ENCODE assay signal across 10 mouse cellular contexts in the genomic region with DNA sequence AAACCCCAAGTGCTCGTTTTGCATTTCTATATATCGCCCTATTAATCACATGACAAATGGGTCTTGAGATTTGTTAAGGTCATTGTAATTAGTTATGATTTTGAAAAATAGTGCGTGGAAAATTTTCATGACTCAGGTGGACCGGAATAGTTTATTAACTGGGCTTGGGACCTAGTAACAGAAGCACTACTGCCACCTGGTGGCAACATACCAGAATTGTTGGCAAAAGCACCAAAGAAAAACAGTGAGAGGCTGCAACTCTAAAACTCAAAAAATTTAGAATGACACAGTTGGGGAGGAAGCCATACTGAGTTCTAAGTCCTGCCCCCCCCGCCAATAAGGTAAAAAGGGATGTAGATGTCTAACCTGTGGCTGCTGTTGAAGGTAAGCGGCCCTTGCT. TPM values are rescaled to one million over a fixed set of nuclear protein-coding genes. Genes with fewer than 3 reads are reported as not detected.
DNase-seq lines count a peak whose midpoint lies in the region; ATAC-seq and TF ChIP-seq lines count a peak whose summit lies in the region.
"Had no signal": no experiment of that assay in that cellular context is flagged by ENCODE, and none has a peak within 500 bp of the region (broad histone marks: within the 10 kb centered on the region; RNA-seq: fewer than 3 reads in every experiment).

No protein-coding gene starts in this region.

- no peak for ATAC-seq in liver, embryonic 11.5 days (replicated peaks; ENCODE audit: low FRiP score)
- ATAC-seq in lung, embryonic 14.5 days (ENCODE audit: insufficient read depth): no peak
- ATAC-seq in forebrain, embryonic 15.5 days (replicated peaks): no peak

- no peak overlapping the region for H3K4me3 ChIP-seq in liver, adult 2 months (ENCODE audit: insufficient read depth, low read depth, low read length)
- no peak overlapping the region for H3K4me3 ChIP-seq in liver, embryonic 11.5 days (ENCODE audit: low read depth, low read length)
- H3K4me3 ChIP-seq in lung, embryonic 14.5 days (ENCODE audit: low read depth, low read length): no peak overlapping the region
- H3K4me3 ChIP-seq in forebrain, embryonic 15.5 days: no peak overlapping the region

- H3K9me3 ChIP-seq in liver, embryonic 11.5 days (ENCODE audit: control insufficient read depth, low read length): no peaks in the 10 kb centered on the region
- no peaks in the 10 kb centered on the region for H3K9me3 ChIP-seq in lung, embryonic 14.5 days (ENCODE audit: low read depth, low read length)
- no peaks in the 10 kb centered on the region for H3K9me3 ChIP-seq in forebrain, embryonic 15.5 days

- H3K4me2 ChIP-seq in liver, embryonic 11.5 days: no peak overlapping the region
- no peak overlapping the region for H3K4me2 ChIP-seq in lung, embryonic 14.5 days
- H3K4me2 ChIP-seq in forebrain, embryonic 15.5 days (replicated peaks): no peak overlapping the region

- no peaks in the 10 kb centered on the region for H3K4me1 ChIP-seq in liver, adult 2 months (ENCODE audit: control insufficient read depth, insufficient read depth, low read length)
- no peaks in the 10 kb centered on the region for H3K4me1 ChIP-seq in liver, embryonic 11.5 days (replicated peaks; ENCODE audit: control insufficient read depth, insufficient read depth, low read length)
- no peaks in the 10 kb centered on the region for H3K4me1 ChIP-seq in lung, embryonic 14.5 days (ENCODE audit: insufficient read depth)
- peaks cover 13% of the 10 kb centered on the region for H3K4me1 ChIP-seq in forebrain, embryonic 15.5 days

- no peak overlapping the region for H3K9ac ChIP-seq in liver, adult 2 months (ENCODE audit: low read depth, low read length)
- no peak overlapping the region for H3K9ac ChIP-seq in liver, embryonic 11.5 days (ENCODE audit: low read depth, low read length)
- H3K9ac ChIP-seq in lung, embryonic 14.5 days: no peak overlapping the region
- no peak overlapping the region for H3K9ac ChIP-seq in forebrain, embryonic 15.5 days (replicated peaks)

- no peaks in the 10 kb centered on the region for H3K79me2 ChIP-seq in liver, adult 2 months (ENCODE audit: control insufficient read depth, insufficient read depth, low read length)

- no peak for TF ChIP-seq POLR2A in liver, adult 2 months (IDR thresholded peaks at IDR 0.05; ENCODE audit: extremely low read depth, insufficient read depth, low read length)

- H3K27ac ChIP-seq in liver, adult 2 months (replicated peaks; ENCODE audit: insufficient read depth, low read depth, low read length): no peak overlapping the region
- H3K27ac ChIP-seq in liver, embryonic 11.5 days (ENCODE audit: low read depth, low read length): no peak overlapping the region
- H3K27ac ChIP-seq in lung, embryonic 14.5 days (ENCODE audit: low read depth): no peak overlapping the region
- no peak overlapping the region for H3K27ac ChIP-seq in forebrain, embryonic 15.5 days (replicated peaks)

- TF ChIP-seq CTCF in liver, adult 2 months (IDR thresholded peaks at IDR 0.05; ENCODE audit: low read depth, low read length): no peak
- peak; percentile 74 for TF ChIP-seq CTCF in lung, embryonic 14.5 days (IDR thresholded peaks at IDR 0.05; ENCODE audit: low read depth)

- DNase-seq in cerebellum, adult 9-10 months: peak; percentile 43
- no peak for DNase-seq in cerebellum, adult 9-11 months
- DNase-seq in liver, adult 2 months (ENCODE audit: extremely low read depth, low read depth, low spot score): peak; percentile 28
- no peak for DNase-seq in liver, embryonic 11.5 days (ENCODE audit: low spot score)
- DNase-seq in ZHBTc4 (ENCODE audit: low read depth, low spot score): peak; percentile 70
- peak; percentile 44 for DNase-seq in forelimb bud, embryonic 11.5 days (ENCODE audit: low read depth, low spot score)
- peak; percentile 81 for DNase-seq in lung, embryonic 14.5 days

- WGBS in liver, adult 2 months: 57% methylated on average over 6 of the region's 6 CpGs
- 44% methylated on average over 6 of the region's 6 CpGs for WGBS in liver, embryonic 11.5 days
- 42% methylated on average over 6 of the region's 6 CpGs for WGBS in lung, embryonic 14.5 days
- 48% methylated on average over 6 of the region's 6 CpGs for WGBS in forebrain, embryonic 15.5 days

- H3K36me3 ChIP-seq in liver, adult 2 months (ENCODE audit: control insufficient read depth, insufficient read depth, low read length): no peaks in the 10 kb centered on the region
- no peaks in the 10 kb centered on the region for H3K36me3 ChIP-seq in liver, embryonic 11.5 days (ENCODE audit: control insufficient read depth, insufficient read depth, low read length)
- H3K36me3 ChIP-seq in lung, embryonic 14.5 days (ENCODE audit: insufficient read depth): no peaks in the 10 kb centered on the region
- no peaks in the 10 kb centered on the region for H3K36me3 ChIP-seq in forebrain, embryonic 15.5 days

- H3K27me3 ChIP-seq in liver, adult 2 months (ENCODE audit: control insufficient read depth, insufficient read depth, low read length): no peaks in the 10 kb centered on the region
- no peaks in the 10 kb centered on the region for H3K27me3 ChIP-seq in liver, embryonic 11.5 days (replicated peaks; ENCODE audit: control insufficient read depth, insufficient read depth, low read length)
- no peaks in the 10 kb centered on the region for H3K27me3 ChIP-seq in lung, embryonic 14.5 days (ENCODE audit: insufficient read depth, low read length)
- H3K27me3 ChIP-seq in forebrain, embryonic 15.5 days: no peaks in the 10 kb centered on the region

RNA-seq across cellular contexts. Expression of gene Tbc1d21, which starts 0.6 kb away (rescaled TPM):
- total RNA-seq in liver, adult 2 months (2014; rRNA removed): not detected in 2 replicates
- polyA plus RNA-seq in liver, adult 2 months (2012; rRNA removed): not detected in 2 replicates
- not detected in 2 replicates for polyA plus RNA-seq in liver, embryonic 11.5 days (2014; fragmentation: Nextera tagmentation; extraction: Ambion mirVana)
- not detected in 2 replicates for polyA plus RNA-seq in lung, embryonic 14.5 days (2014; fragmentation: Nextera tagmentation; extraction: Ambion mirVana)
- not detected in 2 replicates for polyA plus RNA-seq in forebrain, embryonic 15.5 days (2015; fragmentation: Nextera tagmentation; extraction: Ambion mirVana)
- polyA plus RNA-seq: intestine, embryonic 14.5 days; neural tube, embryonic 11.5 days had no signal

RNA-seq across cellular contexts. Expression of gene Loxl1, which starts 56.7 kb away (rescaled TPM):
- 0.74 and 1.0 TPM in 2 replicates for total RNA-seq in liver, adult 2 months (2014; rRNA removed)
- polyA plus RNA-seq in liver, adult 2 months (2012; rRNA removed): 2.2 TPM in 2 replicates
- polyA plus RNA-seq in liver, embryonic 11.5 days (2014; fragmentation: Nextera tagmentation; extraction: Ambion mirVana): 9.6 and 11.0 TPM in 2 replicates
- 34.4 and 37.1 TPM in 2 replicates for polyA plus RNA-seq in lung, embryonic 14.5 days (2014; fragmentation: Nextera tagmentation; extraction: Ambion mirVana)
- polyA plus RNA-seq in forebrain, embryonic 15.5 days (2015; fragmentation: Nextera tagmentation; extraction: Ambion mirVana): 13.9 and 14.3 TPM in 2 replicates

Comparison
In these comparisons a context has a peak if more than half of its experiments do, and no peak if none do; other contexts are left out.
1. DNase-seq: peak in cerebellum, adult 9-10 months (single experiment), liver, adult 2 months (single experiment), ZHBTc4 (single experiment), forelimb bud, embryonic 11.5 days (single experiment) and lung, embryonic 14.5 days (single experiment); none in cerebellum, adult 9-11 months (single experiment) and liver, embryonic 11.5 days (single experiment).